Mouse (Mus musculus): ENCODE results near the gene Cers6. TPM values are rescaled to one million over a fixed set of nuclear protein-coding genes. Genes with fewer than 3 reads are reported as not detected.

Gene Cers6
- total RNA-seq, 2 experiments from 2014 or later = 0.80 to 0.97 TPM

DNA sequence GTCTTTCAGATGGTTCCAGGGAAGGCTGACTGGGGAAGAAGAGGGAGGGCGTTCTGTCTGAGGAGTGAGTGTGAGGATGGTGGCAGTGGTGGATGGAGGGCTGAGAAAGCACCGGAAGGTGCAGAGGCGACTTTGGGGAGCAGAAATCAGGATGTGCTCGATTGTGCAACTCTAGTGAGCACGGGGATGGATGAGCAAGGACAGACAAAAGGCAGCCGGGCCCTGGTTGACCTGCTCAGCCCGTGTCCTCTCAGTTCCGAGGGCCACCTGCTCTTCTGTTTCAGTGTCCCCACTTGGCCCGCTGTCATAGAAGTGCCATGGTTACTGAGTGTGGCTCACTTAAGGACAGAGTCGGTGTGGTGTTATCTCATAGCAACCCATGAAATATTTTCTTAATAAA, 99.4 kb downstream of the Cers6 start:
- DNase-seq (ENCODE audit: low spot score) = no peak

DNA sequence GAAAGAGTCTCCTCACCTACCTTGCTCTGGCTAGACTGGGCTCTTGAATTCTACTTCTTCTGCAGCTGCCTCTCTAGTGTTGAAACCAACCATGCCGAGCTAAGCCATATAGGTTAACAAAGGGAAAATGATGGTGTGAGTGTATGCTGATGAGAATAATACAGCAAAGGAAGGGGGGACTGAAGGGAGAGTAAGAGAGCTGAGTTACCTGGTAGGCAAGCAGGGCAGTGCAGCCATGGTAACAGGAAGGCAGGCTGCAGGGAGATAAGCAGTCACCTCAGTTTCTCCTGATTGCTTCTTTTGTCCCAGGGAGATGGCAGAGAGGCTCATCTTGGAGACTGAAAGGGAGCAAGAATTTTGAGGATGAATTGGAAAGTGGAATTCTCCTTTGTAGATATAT, 105.1 kb downstream of the Cers6 start:
- DNase-seq (ENCODE audit: low spot score) = no peak

DNA sequence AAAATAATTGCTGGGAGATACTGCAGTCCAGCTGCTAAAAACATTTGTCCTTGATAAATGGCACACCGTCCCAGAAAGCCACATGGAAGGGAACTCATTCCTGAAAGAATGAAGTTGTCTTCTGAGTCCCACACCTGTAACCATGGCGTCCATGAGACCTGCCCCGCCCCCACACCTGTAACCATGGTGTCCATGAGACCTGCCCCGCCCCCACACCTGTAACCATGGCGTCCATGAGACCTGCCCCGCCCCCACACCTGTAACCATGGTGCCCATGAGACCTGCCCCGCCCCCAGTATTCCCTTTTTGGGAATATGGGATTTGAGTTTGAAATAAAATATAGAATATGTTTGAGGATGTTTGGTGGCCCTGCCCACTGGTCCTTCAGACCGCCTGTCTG, 106.8 kb downstream of the Cers6 start:
- DNase-seq (ENCODE audit: low spot score) = no peak

DNA sequence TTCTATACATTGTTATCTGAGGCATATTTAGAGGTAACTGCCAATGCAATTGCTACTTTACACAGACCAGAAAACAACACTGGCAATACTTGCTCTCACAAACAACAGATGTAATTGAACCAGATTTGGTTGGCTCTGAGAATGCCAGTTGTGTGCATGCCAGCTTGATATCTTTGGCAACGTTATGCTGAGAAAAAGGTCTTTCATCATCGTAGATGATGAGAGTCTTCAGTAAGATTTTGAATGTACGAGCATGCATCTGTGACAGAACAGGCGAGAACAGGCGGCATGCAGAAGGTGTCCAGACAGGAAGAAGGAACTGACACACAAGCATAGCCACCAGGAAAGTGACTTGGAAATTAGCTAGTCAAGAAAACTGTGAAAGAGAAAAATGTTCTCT, 110.6 kb downstream of the Cers6 start:
- DNase-seq (ENCODE audit: low spot score) = no peak

DNA sequence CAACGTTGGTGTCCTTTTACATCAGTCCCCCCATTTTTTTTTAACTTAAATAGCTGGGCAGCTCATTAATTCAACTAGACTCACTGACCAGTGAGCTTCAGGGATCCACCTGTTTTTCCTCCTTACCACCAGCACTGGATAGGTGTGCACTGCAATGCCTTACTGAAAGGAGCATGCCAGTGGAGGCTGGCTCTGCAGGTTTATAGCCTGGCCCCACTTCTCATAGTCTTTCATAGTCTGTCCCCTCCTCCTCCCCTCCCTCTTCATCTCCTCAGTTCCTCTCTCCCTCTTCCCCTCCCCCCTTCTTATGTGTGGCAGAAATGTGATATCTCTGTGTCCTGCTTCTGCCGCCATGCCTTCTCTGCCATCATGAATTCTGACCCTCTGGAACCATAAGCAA, 112.5 kb downstream of the Cers6 start:
- DNase-seq (ENCODE audit: low spot score) = no peak

DNA sequence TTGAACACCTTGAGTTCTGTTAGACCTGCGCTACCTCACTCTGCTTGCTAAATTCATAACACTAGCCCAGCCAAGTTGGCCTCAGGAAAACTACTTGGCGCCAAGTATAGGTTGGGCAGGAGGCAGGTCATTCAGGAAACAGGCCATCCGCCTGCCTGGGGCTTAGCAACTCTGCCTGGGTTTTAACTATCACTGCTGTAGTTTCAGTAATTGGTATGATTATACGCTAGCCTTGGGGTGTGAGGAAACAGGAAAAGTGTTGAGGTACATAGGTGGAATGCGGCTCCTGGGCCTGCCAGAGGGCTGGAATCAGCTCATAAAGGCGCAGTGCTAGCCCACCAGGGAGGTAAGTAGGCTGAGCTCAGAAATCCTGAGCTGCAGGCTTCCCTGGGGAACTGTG, 114.0 kb downstream of the Cers6 start:
- no peak for DNase-seq (ENCODE audit: low spot score)

DNA sequence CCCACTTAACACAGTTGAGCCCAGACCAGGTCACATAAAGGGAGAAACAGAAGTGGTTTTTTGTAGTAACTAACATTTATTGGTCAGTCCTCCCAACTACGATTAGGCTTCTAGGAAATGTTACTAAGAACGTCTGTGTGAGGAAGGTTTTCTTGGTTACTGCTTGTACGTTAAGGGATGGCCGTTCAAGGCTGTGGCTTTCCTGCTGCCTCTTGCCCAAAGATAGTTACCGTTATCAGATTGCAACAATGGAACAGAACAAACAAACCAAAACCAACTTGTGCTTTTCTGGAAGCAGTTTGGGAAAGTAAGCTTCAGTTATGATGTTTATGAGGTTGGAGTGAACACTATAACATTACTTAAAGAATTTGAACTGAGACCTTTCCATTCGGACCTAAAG, 114.5 kb downstream of the Cers6 start:
- no peak for DNase-seq (ENCODE audit: low spot score)

DNA sequence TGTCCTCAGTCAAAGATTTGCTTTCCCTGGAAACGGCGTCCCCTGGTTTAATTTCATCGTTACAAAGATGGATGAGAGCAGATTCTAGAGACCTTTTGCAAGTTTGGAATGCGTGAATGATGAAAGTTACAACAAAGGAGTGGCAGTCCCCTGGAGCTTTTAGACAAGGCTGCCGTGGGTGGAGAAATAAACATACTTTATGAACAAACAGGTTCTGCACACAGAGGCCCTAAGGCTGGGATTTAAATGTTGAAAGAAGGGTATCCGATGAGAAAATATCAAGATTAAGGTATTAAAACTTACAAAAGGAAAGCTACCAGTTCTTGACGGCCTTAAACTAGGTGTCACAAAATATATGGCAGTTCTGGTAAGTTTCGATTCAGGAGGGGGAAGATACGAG, 117.0 kb downstream of the Cers6 start:
- DNase-seq (ENCODE audit: low spot score) = no peak

DNA sequence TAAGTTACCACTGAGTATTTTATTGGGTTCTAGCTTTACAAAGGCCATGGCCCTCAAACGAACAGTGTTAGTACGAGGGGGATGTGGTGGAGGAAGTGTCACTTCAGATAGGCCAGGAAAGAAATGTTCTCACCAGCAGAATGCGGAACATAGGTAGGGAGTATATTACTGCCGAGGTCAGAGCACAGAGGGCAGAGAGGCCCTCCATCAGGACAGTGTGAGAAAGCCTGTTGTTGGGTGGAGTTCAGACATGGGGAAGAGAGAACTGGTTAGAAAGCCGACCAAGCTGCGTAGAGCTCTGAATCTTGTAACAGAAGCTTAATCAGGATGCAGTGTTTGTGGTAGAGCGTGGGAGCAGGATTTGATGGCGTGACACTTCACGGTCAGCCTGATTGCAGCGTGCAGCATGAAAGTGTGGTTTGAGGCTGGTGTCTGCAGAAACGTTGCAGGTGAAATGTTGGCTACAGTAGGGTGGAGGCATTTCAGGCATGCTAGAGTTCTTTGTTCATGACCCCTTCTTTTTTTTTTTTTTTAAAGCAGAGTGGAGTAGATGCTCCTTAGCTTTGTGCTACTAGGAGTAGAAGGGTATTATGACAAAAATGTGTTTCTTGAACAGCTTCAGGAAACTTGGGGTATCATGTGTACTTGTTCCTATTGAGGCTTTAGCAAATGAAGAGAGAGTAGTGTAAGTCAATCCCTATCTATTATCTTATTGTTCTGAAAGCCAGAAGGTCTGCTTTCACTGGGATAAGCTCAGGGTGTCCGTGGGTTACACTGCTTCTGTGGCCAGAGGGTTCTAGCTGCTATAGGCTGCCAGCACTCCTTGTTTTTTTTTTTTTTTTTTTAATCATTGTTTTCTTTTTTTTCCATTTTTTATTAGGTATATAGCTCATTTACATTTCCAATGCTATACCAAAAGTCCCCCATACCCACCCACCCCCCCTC, 117.7 kb downstream of the Cers6 start:
- no peak for DNase-seq (ENCODE audit: low spot score)

DNA sequence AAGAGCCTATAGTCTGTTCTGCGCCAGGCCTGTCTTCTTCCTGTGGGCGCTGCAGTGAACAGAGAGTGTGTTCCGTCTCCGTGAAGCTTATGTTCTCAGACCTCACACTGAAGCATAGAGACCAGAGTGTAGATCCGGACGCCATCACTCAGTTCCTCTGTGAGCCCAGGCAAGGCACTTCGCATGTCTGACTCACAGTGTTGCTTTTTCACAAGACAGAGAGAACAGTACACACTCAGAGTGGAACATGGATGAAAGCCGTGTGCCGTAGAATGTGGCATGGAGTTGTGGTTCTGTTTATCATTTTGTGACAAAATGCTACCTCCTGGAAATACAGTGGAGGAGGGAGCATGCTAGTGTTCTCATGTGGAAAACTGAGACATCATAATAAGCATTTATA, 120.1 kb downstream of the Cers6 start:
- DNase-seq (ENCODE audit: low spot score) = no peak

DNA sequence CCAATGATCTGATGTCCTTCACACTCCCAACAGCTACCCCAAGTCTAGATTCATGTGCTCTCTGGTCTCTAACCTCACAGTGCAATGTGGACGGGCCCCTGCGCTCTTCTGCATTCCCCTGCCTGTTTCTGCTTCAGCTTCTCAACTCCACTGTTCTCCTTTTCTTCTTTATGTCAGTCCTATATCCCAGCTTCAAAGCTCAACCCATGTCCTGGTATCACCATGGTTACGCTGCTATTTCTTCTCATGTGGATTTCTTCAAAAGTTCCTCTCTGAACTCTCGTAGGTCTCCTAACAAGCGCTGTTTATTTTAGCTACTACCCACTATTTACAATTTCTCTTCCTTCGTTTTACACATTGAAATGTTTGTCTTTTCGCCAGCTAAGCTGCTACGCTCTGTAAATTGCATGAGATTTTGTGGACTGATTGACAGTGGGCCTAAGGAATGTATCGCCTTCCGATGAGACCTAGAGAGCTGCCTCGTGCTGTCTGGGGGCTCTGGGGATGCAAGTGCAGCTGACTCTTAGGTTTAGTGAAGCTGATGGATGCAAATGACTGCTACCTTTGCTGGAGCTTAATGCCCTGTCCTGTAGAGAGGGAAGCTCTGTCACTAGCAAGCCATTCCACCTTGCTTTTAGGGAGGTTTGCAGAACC, 120.6 kb downstream of the Cers6 start:
- no peak for DNase-seq (ENCODE audit: low spot score)

DNA sequence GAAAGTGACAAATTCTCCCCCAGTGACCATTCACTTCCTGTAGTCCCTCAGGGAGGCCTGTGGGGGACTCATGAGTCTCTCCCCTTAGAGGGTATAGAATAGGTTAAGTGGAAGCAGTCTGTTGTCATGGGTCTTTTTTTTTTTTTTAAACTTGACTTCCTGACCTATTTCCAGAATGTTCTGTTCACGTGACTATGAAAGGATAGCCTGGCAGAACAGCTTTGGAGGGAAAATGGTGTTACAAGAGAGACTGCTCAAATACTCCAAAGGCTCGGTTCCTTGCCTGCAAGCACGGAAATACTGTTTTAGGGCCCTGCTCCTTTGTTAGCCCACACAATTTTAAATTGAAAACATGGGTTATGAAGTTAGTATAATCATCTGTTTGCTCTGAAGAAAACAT, 121.7 kb downstream of the Cers6 start:
- no peak for DNase-seq (ENCODE audit: low spot score)

DNA sequence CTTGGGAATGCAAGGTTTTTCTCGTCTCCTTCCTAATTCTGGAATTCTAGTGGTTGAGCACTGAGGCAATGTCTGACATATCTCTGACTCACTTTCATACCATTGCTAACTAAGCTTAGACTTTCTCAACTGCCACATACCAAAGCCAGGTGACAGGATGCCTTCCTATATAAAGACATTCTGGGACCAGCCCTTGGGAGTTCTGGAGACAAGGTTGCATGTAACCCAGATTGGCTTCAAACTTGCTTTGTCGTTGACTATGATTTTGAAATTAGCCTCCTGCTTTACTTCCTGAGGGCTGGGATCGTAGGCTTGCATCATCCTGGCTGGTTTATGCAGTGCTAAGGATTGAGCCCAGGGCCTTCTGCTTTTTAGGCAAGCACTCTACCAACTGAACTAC, 122.2 kb downstream of the Cers6 start:
- DNase-seq (ENCODE audit: low spot score) = no peak

DNA sequence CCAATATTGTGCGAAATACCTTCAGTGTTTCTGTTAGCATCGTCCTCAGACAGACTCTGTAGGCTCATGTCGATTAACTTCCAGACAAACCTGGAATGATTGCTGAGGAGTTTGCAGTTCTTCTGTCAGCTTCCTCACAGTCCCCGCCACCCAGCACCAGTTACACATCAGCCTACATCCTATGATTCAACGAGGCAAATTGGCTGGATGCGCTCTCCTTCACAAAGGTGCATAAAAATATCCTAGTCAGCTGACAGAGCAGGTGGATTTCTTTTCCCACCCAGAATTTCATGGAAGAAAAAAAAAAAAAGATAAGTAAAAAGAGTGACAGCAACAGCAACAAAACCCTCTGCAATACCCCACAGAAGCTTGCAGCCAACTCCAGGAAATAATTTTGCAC, 127.9 kb downstream of the Cers6 start:
- no peak for DNase-seq (ENCODE audit: low spot score)

DNA sequence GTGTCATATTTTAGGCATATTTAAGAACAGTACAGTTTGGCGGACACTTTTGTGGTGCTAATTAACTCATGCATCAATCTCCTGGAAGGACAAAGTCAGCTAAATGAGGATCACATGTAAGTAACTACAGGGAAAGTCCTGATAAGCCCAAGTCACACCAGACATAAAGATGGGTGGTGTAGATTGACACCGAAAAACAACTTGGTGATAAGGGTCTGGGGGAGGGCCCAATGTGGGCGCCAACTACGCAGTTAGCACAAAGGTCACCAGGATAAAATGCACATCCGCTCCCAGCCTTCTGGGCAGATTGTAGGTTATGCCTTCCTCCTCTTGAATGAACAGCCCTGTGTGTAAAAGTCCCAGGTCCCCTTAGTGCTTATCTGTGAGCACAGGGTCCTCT, 131.4 kb downstream of the Cers6 start:
- DNase-seq (ENCODE audit: low spot score) = no peak

DNA sequence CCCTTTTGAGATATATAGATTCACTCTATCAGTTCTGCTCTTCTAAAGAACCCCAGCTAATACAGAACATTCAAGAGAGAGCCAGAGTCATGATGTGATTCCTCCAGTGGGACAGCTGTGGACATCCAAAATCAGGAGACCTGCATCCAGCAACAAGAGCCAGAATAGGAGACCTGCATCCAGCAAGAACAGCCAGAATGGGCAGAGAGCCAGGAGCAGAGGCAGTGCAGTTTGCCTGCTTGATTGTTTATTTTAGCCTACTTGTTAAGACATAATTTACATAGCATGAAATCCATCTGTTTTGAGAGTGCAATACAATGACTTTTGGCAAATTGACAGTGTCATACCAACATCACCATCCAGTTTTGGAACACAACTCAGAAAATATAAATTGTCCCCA, 133.2 kb downstream of the Cers6 start:
- DNase-seq (ENCODE audit: low spot score) = no peak

DNA sequence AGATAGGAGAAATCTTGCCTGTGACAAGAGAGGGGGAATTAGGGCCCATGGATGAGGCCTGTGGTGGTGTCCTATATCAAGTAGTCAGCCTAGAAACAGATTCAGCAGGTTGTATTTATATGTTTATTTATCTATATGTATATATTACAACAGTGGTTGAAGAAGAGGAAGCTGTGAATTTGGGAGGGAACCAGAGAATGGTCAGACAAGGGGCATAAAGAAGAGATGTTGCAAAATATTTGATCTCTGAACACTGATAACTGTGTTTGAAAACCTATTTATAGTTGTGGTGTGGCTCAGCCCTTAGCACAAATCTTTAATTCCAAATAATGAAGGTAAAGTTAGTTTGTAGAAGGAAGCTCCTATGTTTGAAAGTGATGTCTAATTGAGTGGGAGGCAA, 134.5 kb downstream of the Cers6 start:
- DNase-seq (ENCODE audit: low spot score) = no peak

DNA sequence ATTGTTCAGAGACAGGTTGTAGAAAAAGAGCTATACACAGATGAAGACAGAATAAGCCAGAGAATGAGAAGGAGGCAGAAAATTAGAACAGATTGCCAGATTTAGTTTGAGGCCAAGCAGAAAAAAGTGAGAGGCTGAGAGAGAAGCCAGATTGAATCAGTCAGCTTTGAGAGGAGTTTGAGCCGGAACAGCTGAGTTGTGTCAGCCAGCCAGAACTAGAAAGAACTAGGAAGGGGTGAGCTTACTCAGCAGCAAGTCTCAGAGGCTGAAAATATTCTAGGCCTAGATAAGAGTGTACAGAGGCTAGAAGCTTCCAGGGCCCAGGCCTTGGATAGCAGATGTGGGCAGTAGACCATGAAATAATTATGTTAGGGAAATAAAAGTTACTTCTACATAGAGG, 135.0 kb downstream of the Cers6 start:
- no peak for DNase-seq (ENCODE audit: low spot score)

DNA sequence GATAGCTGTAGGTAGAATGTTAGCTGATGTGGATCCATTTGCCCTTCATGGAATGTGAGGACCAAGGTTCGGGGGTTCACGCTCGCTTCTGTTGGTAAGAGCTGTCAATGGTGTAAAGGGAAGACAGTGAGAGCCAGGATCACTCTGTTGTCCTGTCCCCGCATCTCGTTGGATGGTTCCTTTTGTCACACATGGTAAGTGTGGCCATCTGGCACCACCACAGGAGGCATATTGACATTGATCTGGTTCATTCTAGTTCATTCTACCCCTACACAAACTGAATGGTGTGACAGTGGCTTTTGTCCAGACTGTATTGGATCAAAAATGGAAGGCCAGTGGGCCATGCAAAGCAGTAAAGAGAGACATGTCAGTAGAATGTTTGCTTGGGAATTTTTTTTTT, 142.8 kb downstream of the Cers6 start:
- DNase-seq (ENCODE audit: low spot score) = no peak

DNA sequence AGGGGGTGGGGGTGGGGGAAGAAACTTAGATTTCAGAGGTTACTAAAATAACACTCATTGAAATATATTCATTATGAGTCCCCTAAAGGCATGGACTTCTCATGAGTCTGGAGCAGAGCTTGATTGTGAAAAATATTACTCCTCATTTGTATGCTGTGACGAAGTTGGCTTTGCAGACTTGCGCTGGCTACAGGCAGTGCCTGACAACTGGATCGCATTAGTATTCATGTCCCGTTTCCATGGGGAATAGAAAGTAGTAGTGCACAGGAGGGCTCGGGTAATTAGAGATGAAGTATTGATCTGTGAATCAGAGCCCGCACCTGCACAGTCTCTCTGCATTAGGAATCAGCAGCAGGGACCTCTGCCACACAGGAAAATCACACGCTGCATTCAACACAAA, 150.2 kb downstream of the Cers6 start:
- no peak for DNase-seq (ENCODE audit: low spot score)

DNA sequence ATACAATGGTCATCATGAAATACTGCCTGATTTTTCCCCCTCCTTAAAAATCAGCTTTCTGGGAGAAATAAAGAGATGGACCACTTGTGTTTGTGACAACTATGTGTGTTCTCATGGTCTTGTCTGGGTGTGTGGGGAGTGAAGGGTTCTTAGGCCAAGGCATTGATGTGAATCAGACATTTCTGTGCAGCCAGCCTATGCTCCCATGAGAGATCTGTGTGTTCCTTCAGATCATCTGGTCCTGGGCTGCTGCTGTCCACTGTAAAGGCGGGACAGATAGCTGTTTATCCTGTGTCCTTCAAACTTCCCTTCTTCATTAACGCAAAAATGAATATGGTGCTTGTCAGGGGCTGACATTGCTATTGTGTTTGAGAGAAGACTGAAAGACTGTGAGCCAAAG, 150.6 kb downstream of the Cers6 start:
- DNase-seq (ENCODE audit: low spot score) = no peak

DNA sequence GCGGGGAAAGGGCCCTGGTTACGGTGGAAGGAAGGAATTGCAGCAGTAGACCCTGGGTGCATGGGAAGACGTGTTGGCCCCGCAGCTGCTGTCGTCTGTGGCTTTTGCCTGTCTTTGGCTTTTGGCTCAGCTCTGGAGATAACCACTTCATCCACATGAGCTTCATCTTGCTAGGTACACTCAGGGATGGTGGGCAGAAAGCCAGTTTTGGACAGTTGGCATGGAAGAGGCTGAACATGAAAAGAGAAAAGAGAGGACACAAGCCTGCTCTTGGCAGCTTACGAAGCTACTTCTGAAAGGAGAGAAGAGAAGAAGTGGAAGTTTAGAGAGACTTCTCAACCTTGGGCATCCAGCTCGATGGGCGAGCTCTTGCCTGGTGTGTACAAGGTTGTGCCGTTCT, 153.0 kb downstream of the Cers6 start:
- DNase-seq (ENCODE audit: low spot score) = no peak

DNA sequence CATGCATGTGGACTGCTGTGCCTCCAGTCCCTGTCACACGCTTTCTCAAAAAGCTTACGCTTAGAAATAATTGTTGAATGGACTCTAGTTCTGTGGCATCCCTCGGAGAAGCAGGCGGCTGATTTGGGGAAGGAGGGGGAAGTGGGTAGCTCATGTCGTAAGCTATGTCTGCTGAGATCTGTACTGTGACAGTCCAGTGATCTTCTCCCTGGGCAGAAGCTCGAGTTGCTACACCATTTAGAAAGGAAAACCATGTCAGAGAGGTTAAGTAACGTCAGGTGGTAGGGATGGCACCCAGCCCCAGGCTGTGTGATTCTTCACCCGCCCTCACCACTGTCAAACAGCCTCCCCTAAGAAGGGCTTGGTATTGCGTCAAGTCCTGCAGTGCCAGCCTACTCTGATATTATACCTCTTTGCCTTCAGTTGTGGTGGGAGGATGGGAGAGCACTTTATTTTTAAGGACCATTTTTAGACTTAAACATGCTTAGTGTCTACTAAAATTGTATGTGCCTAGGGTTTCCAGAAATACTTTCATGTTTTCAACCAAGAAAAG, 154.0 kb downstream of the Cers6 start:
- DNase-seq (ENCODE audit: low spot score) = no peak

Data from gastrocnemius, adult 18-20 months (tissue).